Mouse (Mus musculus) mouse trophoblast stem cell (cell line): ENCODE results near the gene Abhd5.

Experiments
- in situ Hi-C, 2 experiments: fragments of 300-500 bp; cut with MseI, MboI; formaldehyde crosslinking; loops; 2 replicates in 1 of 2; 3 replicates in 1 of 2; pipeline ENCODE4 v1.15.1; 2025

Gene Abhd5

GRCm38 (mm10) chr9:122410437-122411175, 59.2 kb downstream of the Abhd5 start:
- in situ Hi-C loops: no loop called here

GRCm38 (mm10) chr9:122414648-122415047, 63.2 kb downstream of the Abhd5 start:
- in situ Hi-C loops: no loop called here

- in situ Hi-C loops: no loop called here
These were observed 63.8 kb downstream of the Abhd5 start for GRCm38 (mm10) chr9:122415056-122415775.

- in situ Hi-C loops: no loop called here
These were observed 65.2 kb downstream of the Abhd5 start for GRCm38 (mm10) chr9:122416617-122417016.

- in situ Hi-C loops: no loop called here
These were observed 68.9 kb downstream of the Abhd5 start for GRCm38 (mm10) chr9:122420195-122420756.

- in situ Hi-C loops: no loop called here
These were observed 69.7 kb downstream of the Abhd5 start for GRCm38 (mm10) chr9:122420772-122421764.

GRCm38 (mm10) chr9:122421911-122422310, 70.5 kb downstream of the Abhd5 start:
- in situ Hi-C loops: no loop called here

- in situ Hi-C loops: no loop called here
These were observed 71.3 kb downstream of the Abhd5 start for GRCm38 (mm10) chr9:122422706-122423105.

- in situ Hi-C loops: no loop called here
These were observed 71.7 kb downstream of the Abhd5 start for GRCm38 (mm10) chr9:122423146-122423545.

GRCm38 (mm10) chr9:122424941-122425608, 73.7 kb downstream of the Abhd5 start:
- in situ Hi-C loops: no loop called here

- in situ Hi-C loops: no loop called here
These were observed 77.7 kb downstream of the Abhd5 start for GRCm38 (mm10) chr9:122429058-122429649.

- in situ Hi-C loops: no loop called here
These were observed 78.3 kb downstream of the Abhd5 start for GRCm38 (mm10) chr9:122429685-122430084.
